Mouse (Mus musculus) CH12.LX (cell line): Measurements from ENCODE around the gene Glb1. TPM values are rescaled to one million over a fixed set of nuclear protein-coding genes. Genes with fewer than 3 reads are reported as not detected.

Source experiments
- DNase-seq: peaks from one replicate; pipeline ENCODE4 v3.0.0-alpha.2; 2013; ENCODE audit errors: extremely low read depth
- H3K27ac ChIP-seq: 2 replicates; pipeline ENCODE4 v1.5.1; 2012; ENCODE audit warnings: low read depth, mild to moderate bottlenecking, control low read depth, moderate library complexity; ENCODE audit not compliant: insufficient read depth
- H3K27me3 ChIP-seq: replicated peaks from 2 replicates; pipeline ENCODE3; 2012; ENCODE audit warnings: inconsistent platforms
- H3K36me3 ChIP-seq, 2 experiments: replicated peaks in 1 of 2; 2 replicates each; pipeline versions ENCODE3 to v1.6.1; 2012; ENCODE audit warnings: inconsistent platforms in 1 of 2, low read length in 1 of 2, mild to moderate bottlenecking in 1 of 2, mixed read lengths in 1 of 2, moderate library complexity in 1 of 2; ENCODE audit not compliant: control insufficient read depth in 1 of 2, insufficient read depth in 1 of 2
- H3K4me1 ChIP-seq, 2 experiments: 2 replicates each; pipeline ENCODE4 v1.6.1; 2012; ENCODE audit warnings: inconsistent platforms in 1 of 2, moderate library complexity in 1 of 2; ENCODE audit not compliant: insufficient read depth in 2 of 2, control insufficient read depth in 1 of 2
- H3K4me2 ChIP-seq: 2 replicates; pipeline ENCODE4 v1.6.1; 2012; ENCODE audit warnings: low read depth, mild to moderate bottlenecking, control low read depth; ENCODE audit not compliant: poor library complexity, insufficient read depth, severe bottlenecking
- H3K4me3 ChIP-seq, 3 experiments: fragments of 150-350 bp in 1 of 3; sonication (generic) in 1 of 3; replicated peaks in 1 of 3; 2 replicates each; pipeline versions ENCODE3 to v1.5.1; 2011 to 2012; ENCODE audit warnings: low read depth in 2 of 3, low read length in 2 of 3, mild to moderate bottlenecking in 2 of 3, moderate library complexity in 2 of 3, control low read depth in 1 of 3, improper control_type of control experiment in 1 of 3, inconsistent platforms in 1 of 3, mixed read lengths in 1 of 3; ENCODE audit not compliant: poor library complexity in 1 of 3
- H3K79me2 ChIP-seq: replicated peaks from 2 replicates; pipeline ENCODE4 v1.6.1; 2012; ENCODE audit warnings: mild to moderate bottlenecking, moderate library complexity; ENCODE audit not compliant: control insufficient read depth, poor library complexity, insufficient read depth, severe bottlenecking; ENCODE audit errors: extremely low read depth
- H3K9ac ChIP-seq: 2 replicates; pipeline ENCODE4 v1.6.1; 2012; ENCODE audit warnings: low read depth, mild to moderate bottlenecking, control low read depth, moderate library complexity; ENCODE audit not compliant: insufficient read depth
- H3K9me3 ChIP-seq: replicated peaks from 2 replicates; pipeline ENCODE3; 2012; ENCODE audit warnings: low read length, inconsistent platforms, mixed read lengths
- BHLHE40 ChIP-seq: IDR thresholded peaks from 2 replicates; pipeline ENCODE4 v1.6.1; 2011; ENCODE audit warnings: mild to moderate bottlenecking, low read depth, low read length, improper control_type of control experiment
- CHD2 ChIP-seq: IDR thresholded peaks from 2 replicates; pipeline ENCODE4 v1.6.1; 2011; ENCODE audit warnings: low read length, improper control_type of control experiment
- E2F4 ChIP-seq: IDR thresholded peaks from 2 replicates; pipeline ENCODE4 v1.6.1; 2011; ENCODE audit warnings: low read depth, low read length, improper control_type of control experiment; ENCODE audit not compliant: insufficient replicate concordance
- ELF1 ChIP-seq: IDR thresholded peaks from 2 replicates; pipeline ENCODE4 v1.6.1; 2014; ENCODE audit warnings: low read depth, mild to moderate bottlenecking, inconsistent platforms, low read length, improper control_type of control experiment
- ETS1 ChIP-seq: conservative IDR thresholded peaks from 2 replicates; pipeline ENCODE4 v1.6.1; 2012; ENCODE audit warnings: low read depth, mild to moderate bottlenecking, inconsistent platforms, low read length, improper control_type of control experiment, moderate library complexity
- GABPA ChIP-seq: IDR thresholded peaks from 2 replicates; pipeline ENCODE4 v1.6.1; 2012; ENCODE audit warnings: low read depth, low read length, improper control_type of control experiment, inconsistent platforms; ENCODE audit not compliant: insufficient replicate concordance
- JUND ChIP-seq: conservative IDR thresholded peaks from 2 replicates; pipeline ENCODE4 v1.6.1; 2011; ENCODE audit warnings: low read depth, low read length, improper control_type of control experiment
- KAT2A ChIP-seq: IDR thresholded peaks from 2 replicates; pipeline ENCODE4 v1.6.1; 2012; ENCODE audit warnings: low read length, improper control_type of control experiment, inconsistent platforms; ENCODE audit not compliant: insufficient replicate concordance
- MAX ChIP-seq: IDR thresholded peaks from 2 replicates; pipeline ENCODE4 v1.6.1; 2011; ENCODE audit warnings: low read length, improper control_type of control experiment
- MAZ ChIP-seq: IDR thresholded peaks from 2 replicates; pipeline ENCODE4 v1.6.1; 2012; ENCODE audit warnings: low read depth, mild to moderate bottlenecking, inconsistent platforms, low read length, improper control_type of control experiment, moderate library complexity
- MEF2A ChIP-seq: IDR thresholded peaks from 2 replicates; pipeline ENCODE4 v1.6.1; 2014; ENCODE audit warnings: low read depth, mild to moderate bottlenecking, inconsistent platforms, low read length, improper control_type of control experiment, borderline replicate concordance
- NELFE ChIP-seq: IDR thresholded peaks from 2 replicates; pipeline ENCODE4 v1.6.1; 2011; ENCODE audit warnings: low read depth, low read length, improper control_type of control experiment
- NRF1 ChIP-seq: IDR thresholded peaks from 2 replicates; pipeline ENCODE4 v1.6.1; 2014; ENCODE audit warnings: low read depth, mild to moderate bottlenecking, inconsistent platforms, low read length, improper control_type of control experiment, moderate library complexity
- PAX5 ChIP-seq: IDR thresholded peaks from 2 replicates; pipeline ENCODE4 v1.6.1; 2012; ENCODE audit warnings: low read length, inconsistent platforms, mixed read lengths
- POLR2A ChIP-seq: IDR thresholded peaks from 2 replicates; pipeline ENCODE4 v1.6.1; 2011; ENCODE audit warnings: low read depth, mild to moderate bottlenecking, improper control_type of control experiment, low read length
- POLR2AphosphoS2 ChIP-seq: IDR thresholded peaks from 2 replicates; pipeline ENCODE4 v1.6.1; 2011; ENCODE audit warnings: low read depth, low read length, improper control_type of control experiment
- RAD21 ChIP-seq: IDR thresholded peaks from 2 replicates; pipeline ENCODE4 v1.6.1; 2011; ENCODE audit warnings: low read depth, mild to moderate bottlenecking, low read length, improper control_type of control experiment, moderate library complexity
- SIN3A ChIP-seq: IDR thresholded peaks from 2 replicates; pipeline ENCODE4 v1.6.1; 2012; ENCODE audit warnings: low read length, improper control_type of control experiment, inconsistent platforms
- SMC3 ChIP-seq: IDR thresholded peaks from 2 replicates; pipeline ENCODE4 v1.6.1; 2011; ENCODE audit warnings: low read depth, low read length, improper control_type of control experiment
- TCF12 ChIP-seq: IDR thresholded peaks from 2 replicates; pipeline ENCODE4 v1.6.1; 2014; ENCODE audit warnings: low read depth, mild to moderate bottlenecking, inconsistent platforms, low read length, improper control_type of control experiment
- UBTF ChIP-seq: IDR thresholded peaks from 2 replicates; pipeline ENCODE4 v1.6.1; 2012; ENCODE audit warnings: low read depth, mild to moderate bottlenecking, inconsistent platforms, low read length, improper control_type of control experiment, moderate library complexity
- USF1 ChIP-seq: IDR thresholded peaks from 2 replicates; pipeline ENCODE4 v1.6.1; 2014; ENCODE audit warnings: low read depth, mild to moderate bottlenecking, inconsistent platforms, low read length, improper control_type of control experiment
- ZMIZ1 ChIP-seq: IDR thresholded peaks from 2 replicates; pipeline ENCODE4 v1.6.1; 2012; ENCODE audit warnings: low read depth, mild to moderate bottlenecking, inconsistent platforms, low read length, improper control_type of control experiment
- ZNF384 ChIP-seq: IDR thresholded peaks from 2 replicates; pipeline ENCODE4 v1.6.1; 2012; ENCODE audit warnings: low read depth, low read length, improper control_type of control experiment, inconsistent platforms
- dilution Hi-C: fragments of 300-500 bp; cut with MboI; formaldehyde crosslinking; loops from 2 replicates; pipeline ENCODE4 v1.14.3; 2020; ENCODE audit warnings: low sequenced_read_pairs; ENCODE audit not compliant: extremely low pct_unique_long_range_greater_than_20kb, extremely low pct_ligation_motif_present
- in situ Hi-C: fragments of 300-500 bp; cut with MboI; formaldehyde crosslinking; loops from 3 replicates; pipeline ENCODE4 v1.14.3; 2019; ENCODE audit warnings: low sequenced_read_pairs, low pct_ligation_motif_present, low pct_unique_long_range_greater_than_20kb, mixed read lengths
- polyA plus RNA-seq: library from polyadenylated mRNA; unstranded; fragments of >175 nt; gene quantifications from 2 replicates; pipeline ENCODE4 v1.2.1, GENCODE M21; 2012; ENCODE audit warnings: low read depth; ENCODE audit not compliant: insufficient read length
- total RNA-seq, 2 experiments: library from RNA; depleted of rRNA; stranded (reverse); fragments of 300-350 nt in 1 of 2; fragments of >200 nt in 1 of 2; gene quantifications; 2 replicates each; pipeline ENCODE4 v1.2.3; 2012 to 2014

The Glb1 gene
- total and polyA plus RNA-seq, 3 experiments, result 25.7 to 40.7 (median 35.4) TPM

GRCm38 (mm10) chr9:114501913-114502312, 101.0 kb downstream of the Glb1 start:
- in situ Hi-C loops, result no loop called here
- DNase-seq, result no peak
- dilution Hi-C loops, result no loop called here

GRCm38 (mm10) chr9:114502711-114503427, 102.0 kb downstream of the Glb1 start:
- dilution Hi-C loops, result no loop called here

More at GRCm38 (mm10) chr9:114501913-114502312, 101.0 kb downstream of the Glb1 start:
- TF ChIP-seq MAX (no peak), ELF1 (no peak), ETS1 (no peak), SMC3 (no peak), JUND (no peak), ZMIZ1 (no peak), KAT2A (no peak), NELFE (no peak), ZNF384 (no peak), MAZ (no peak), POLR2AphosphoS2 (no peak), TCF12 (no peak), SIN3A (no peak), USF1 (no peak), E2F4 (no peak)
- Histone ChIP-seq H3K9ac (no peak overlapping the region), H3K79me2 (no peaks in the 10 kb centered on the region), H3K27me3 (no peaks in the 10 kb centered on the region), H3K36me3 (no peaks in the 10 kb centered on the region), H3K4me2 (no peak overlapping the region), H3K4me1 (peaks cover 4 to 26% of the 10 kb centered on the region in 2 experiments; a peak in 3 of 4 replicates), H3K9me3 (peaks cover 2% of the 10 kb centered on the region), H3K4me3 (no peak overlapping the region), H3K27ac (no peak overlapping the region)

More at GRCm38 (mm10) chr9:114502711-114503427, 102.0 kb downstream of the Glb1 start:
- Histone ChIP-seq H3K9me3 (peaks cover 2% of the 10 kb centered on the region), H3K4me1 (peaks cover 9 to 29% of the 10 kb centered on the region in 2 experiments), H3K36me3 (no peaks in the 10 kb centered on the region), H3K79me2 (no peaks in the 10 kb centered on the region), H3K9ac (no peak overlapping the region)
- in situ Hi-C loops, result no loop called here
- no peak for DNase-seq
- TF ChIP-seq NELFE (no peak), KAT2A (no peak), GABPA (no peak), CHD2 (no peak), MAX (no peak), NRF1 (no peak), SMC3 (no peak), BHLHE40 (no peak), UBTF (no peak), PAX5 (no peak), RAD21 (no peak), ELF1 (no peak), MAZ (no peak), MEF2A (no peak), JUND (no peak), POLR2A (no peak)
- TF ChIP-seq, all 38 proteins: peak for 0
- no peak overlapping the region for H3K27ac ChIP-seq
- H3K4me2 ChIP-seq, result no peak overlapping the region
- H3K4me3 ChIP-seq, result no peak overlapping the region
- H3K27me3 ChIP-seq, result no peaks in the 10 kb centered on the region
